Mouse (Mus musculus): ENCODE results near the gene Slc25a10.

Gene Slc25a10

DNA sequence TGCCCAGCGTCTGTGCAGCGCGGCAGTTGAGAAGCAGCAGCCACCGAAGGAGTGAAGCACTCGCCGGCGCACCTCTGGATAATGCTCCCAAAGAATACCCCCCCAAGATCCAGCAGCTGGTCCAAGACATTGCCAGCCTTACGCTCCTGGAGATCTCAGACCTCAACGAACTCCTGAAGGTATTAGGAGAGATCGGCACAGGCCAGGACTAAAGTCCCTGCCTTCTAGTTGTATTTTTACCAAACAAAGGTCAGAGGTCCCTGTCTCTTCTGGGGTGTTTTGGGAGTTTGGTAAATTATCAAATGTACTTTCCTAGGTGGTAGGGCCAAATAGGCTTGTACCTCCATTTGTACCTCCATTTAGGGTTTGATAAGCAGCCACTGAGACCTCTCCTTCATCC lies 6.4 kb upstream of the Slc25a10 start:
- DNase-seq: no peak

DNA sequence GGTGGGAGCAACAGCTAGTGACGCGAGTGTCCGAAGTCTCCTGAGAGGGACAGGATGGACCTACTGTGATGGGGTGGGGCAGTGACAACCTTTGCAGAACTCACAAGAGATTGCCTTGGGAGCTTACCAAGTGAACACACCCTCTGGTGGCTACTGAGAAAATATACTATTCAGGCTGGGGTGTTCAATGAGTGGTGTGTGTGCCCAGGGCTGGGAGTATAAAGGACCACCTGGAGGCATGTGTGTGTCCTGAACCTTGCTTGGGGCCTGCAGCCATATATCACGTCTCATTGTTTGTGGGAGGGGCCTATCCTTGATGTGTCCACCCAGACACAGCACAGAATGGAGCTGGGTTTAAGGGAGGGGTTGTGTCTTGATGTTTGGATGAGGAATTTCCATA lies 3.1 kb upstream of the Slc25a10 start:
- no peak for DNase-seq

DNA sequence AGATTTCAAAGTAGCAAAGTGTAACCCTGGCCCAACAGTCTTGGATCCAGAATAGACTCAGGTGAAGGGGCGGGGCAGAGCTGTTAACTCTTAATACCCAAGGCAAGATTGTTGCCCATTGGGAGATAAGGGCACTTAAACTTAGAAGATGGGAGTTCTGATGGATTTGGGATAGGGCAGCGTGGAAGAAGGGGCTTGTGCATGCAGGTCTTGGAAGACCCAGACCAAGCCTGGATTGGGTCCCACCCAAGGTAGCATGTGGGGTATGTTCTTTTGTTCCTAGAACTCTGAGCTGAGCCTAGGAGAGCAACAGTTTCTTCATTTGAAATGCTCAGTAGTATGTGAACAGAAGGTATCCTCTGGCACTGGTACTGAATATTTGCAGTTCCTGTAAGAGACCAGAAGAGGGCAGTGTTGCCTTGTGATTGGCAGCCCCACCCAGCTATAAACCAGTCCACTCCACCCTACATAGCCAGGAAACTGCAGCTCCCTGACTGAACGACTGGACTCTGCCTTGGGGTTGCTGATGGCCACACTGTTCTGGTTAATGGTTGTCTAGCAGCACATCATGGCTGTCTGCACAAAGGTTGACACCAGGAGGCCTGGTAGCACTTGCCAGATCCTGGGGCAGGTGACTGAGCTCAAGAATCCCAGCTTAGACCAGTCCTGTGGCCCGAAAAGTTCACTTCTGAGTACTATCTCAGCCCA lies 2.4 kb upstream of the Slc25a10 start:
- peak; percentile 74 to 77 for DNase-seq

DNA sequence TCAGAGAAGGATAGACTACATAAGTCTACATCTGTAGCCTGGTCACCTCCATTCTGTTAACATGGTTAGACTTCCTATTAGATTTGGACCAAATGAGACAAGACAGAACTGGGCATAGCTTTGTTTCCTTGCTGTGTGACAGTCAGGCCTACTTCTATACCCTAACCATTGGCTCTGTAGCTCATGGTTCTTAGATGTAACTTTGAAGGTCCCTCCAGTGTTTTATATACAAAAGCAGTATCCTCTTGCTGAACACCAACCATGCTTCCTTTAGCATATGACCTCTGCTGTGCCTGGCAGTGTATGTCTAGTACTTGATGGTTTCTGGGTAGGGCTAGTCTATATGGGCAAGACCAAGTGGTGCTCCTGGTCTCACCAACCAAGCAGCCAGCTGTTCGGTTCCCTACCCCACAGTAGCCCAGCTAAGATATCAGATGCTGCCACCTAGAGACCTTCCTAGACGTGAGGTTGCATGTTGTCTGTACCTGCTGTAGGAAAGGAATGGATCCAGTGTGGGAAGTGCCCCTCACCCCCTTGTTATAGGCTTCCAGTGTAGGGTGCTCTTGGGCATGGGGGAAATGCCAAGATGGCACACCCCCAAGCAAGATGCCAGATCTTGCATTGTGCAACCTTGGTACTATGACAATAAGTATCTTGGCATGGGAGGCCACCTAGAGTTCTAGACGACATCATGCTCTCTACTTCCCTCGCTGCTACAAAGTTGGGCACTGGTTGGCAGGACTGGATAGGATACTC lies 1.2 kb upstream of the Slc25a10 start:
- no peak for DNase-seq

DNA sequence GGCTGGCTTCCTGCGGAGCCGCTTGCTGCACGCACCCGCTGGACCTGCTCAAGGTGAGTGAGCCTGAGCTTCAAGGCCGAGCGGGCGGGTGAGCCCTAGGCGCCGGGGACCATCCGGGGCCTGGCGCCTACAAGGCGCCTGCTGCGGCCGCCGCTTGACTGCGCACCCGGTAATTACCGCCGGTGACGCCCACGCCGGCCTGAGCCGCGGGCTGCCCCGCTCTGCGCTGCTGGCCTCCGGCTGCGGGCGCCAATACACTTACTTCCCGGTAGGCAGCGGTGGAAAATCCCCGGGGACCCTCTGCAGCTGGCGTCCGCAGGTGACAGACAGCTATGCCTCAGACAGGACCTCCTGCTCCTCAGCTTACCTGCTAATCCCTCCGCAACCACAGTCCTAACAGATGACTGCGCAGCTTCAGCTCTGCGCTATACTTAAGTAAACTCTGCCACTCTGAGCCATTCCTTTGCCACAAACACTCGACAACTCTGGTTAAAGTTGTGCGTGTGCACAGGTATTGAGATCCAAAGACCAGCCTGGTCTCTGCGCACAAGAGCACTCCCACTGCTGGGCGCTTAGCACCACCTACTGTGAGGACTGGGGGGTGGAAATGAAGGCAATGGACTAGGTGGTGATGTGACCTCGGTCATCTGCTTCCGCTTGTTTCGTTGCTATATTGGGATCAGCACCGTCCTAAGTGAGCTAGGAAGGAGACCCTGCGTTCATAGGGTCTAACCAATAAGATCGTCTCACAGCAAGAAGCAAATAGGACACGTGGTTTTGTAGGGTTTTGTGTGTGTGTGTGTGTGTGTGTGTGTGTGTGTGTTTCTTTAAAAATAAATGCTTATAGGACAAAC lies 611 bp downstream of the Slc25a10 start:
- no peak for DNase-seq

DNA sequence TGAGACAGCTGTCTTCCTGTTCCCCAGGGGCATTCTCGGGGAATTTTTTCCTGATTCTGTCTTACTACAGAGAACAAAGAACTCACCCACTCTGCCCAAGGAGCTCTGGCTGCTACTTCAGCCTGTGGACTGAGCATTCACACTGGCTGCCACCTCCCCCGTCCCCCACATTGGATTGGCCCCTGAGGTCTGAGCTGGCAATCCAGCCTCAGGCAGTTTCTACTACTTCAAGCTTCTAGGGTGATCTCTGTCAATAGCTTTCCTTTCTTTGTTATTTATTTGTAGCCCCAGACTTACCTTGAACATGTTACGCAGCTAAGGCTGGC lies 1.2 kb downstream of the Slc25a10 start:
- no peak for DNase-seq

DNA sequence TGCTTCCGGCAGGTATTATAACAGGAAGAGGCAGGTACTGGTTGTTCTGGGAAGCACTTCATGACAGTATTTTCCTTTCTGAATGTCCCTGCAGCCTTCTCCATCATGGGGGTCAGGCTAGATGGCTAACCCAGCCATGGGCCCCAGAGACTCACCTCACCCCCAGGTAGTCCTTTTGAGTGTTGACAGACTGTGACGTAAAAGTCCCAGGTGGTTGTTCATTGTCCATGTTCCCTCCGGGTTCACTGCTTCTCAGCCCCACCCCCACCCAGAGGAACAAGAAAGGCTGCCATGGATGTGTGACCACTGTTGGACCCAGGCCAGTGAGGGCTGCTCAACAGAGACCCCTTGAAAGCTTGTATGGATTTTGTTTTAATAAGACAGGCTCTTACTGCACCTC lies 1.7 kb downstream of the Slc25a10 start:
- no peak for DNase-seq

DNA sequence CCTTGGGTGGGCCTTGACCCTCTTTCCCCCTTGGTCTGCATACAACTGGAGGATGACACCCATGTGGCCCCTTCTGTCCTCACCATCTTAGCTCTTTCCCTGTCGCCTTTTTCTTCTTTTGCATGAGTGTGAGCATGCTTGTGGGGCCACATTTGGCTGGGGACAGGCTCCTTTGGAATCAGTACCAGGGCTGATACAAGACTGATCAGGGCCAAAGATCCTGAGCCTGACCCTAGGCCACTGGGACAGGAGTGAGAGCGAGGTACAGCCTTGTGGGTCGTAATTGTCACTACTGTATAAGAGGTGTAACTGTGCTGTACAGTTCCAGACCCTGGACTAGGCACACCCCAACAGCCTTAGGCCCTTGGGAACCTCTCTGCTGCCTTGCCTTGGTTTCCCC lies 2.3 kb downstream of the Slc25a10 start:
- DNase-seq: no peak

DNA sequence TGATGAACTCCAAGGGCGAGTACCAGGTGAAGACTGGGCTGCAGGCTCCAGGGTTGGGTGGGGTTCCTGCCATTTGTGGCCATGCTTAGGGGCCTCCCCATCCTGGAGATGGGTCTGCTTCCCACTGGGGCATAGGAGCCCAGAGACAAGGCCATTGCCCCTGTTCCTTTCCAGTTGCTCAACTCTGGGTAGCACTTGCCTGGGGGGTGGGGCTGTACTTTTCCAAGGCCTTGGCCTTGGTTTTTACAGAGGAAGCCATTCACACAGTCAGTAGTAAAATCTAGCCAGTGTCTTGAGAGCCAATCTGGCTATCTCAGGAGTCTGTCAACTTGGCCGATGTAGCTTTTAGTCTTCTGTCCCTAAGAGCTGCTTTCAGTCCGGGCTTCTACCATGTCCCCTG lies 5.8 kb downstream of the Slc25a10 start:
- no peak for DNase-seq

DNA sequence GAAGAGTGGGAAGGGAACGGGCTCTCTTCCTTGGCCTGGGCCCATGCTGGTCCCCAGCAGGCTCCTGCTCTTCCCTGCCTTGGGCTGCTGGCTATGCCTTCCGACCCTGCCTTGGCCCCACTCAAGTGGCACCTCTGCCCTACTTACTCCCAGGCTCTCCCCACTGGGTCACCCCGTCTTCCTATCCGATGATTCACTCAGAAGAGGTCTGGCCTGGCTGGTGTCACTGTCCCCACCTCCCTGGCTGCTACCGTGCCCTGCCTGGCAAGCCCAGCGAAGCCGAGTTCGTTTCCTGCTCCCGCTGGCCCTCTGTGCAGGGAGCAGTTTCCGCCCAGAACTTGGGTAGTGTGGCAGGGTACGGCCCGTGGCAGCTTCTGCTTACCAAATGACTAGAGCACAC lies 6.6 kb downstream of the Slc25a10 start:
- no peak for DNase-seq

DNA sequence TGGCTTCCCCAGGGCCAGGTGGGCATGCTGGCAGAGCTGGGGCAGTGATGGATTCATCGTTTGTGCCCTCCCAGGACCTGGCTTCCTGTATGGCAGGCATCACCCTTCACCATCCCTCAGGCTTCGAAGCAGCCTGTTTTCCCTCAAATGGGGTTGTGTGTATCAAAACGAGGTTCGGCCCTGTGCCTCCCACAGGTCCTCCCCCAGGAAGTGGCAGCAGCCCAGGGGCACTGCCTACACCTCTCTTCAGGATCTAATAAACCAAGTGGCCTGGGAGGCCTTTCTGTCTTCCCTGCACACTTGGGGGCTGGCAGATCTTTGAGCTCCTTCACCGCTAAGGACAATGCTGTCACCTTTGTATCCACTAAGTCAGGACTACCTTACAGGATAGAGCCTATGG lies 7.3 kb downstream of the Slc25a10 start:
- no peak for DNase-seq

DNA sequence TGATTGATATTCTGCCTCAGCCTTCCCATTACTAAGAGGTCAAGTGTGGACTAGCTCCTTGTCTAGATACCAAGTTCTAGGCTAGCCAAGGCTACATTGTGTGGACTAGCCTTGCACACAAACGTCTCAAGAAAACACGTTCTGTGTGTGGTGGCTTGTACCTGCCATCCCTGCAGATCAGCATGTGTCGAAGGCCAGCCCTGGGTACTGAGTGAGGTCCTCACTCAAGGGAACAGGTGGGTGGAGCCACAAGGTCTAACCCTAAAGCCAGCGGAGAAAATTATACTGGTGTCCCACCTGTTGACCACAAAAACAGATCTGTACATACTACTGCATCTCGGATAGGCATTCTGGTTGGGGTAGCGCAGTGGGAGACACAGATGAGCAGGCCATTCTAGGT lies 8.3 kb downstream of the Slc25a10 start:
- no peak for DNase-seq

DNA sequence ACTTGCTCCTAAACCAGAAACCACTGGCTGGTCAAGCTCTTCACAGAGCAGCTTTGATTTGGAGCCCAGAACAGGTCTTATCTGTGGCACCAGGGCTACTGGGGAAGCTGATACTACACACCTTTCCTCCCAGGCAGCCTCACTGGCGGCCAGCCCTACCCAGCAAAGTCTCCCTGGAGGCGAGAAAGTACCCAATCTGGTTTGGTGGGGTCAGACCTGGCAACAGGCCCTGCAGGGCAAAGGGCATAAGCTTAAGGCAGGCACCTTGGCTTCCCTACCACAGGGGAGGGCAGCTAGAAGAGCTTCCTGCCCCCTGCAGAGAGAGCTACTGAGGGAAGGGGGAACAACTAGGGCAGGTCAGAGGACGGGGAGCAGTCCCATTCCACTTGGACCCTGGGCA lies 8.7 kb downstream of the Slc25a10 start:
- DNase-seq: no peak

DNA sequence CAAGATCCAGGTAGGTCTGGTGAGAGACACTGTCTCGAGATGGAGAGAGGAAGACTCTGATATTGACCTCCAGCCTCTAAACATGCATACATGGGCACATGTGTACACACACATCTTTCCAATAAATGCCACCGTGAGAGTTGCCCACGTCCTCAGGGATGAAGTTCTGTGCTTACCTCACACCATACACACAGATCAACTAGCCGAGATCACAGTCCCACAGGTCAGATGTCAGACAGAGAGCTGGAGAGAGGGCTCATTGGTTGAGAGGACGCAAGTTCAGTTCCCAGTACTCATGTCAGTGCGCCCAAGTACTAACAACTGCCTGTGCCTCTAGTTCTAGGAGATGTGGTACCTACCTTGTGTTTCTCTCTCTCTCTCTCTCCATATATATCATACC lies 9.4 kb downstream of the Slc25a10 start:
- DNase-seq: no peak

DNA sequence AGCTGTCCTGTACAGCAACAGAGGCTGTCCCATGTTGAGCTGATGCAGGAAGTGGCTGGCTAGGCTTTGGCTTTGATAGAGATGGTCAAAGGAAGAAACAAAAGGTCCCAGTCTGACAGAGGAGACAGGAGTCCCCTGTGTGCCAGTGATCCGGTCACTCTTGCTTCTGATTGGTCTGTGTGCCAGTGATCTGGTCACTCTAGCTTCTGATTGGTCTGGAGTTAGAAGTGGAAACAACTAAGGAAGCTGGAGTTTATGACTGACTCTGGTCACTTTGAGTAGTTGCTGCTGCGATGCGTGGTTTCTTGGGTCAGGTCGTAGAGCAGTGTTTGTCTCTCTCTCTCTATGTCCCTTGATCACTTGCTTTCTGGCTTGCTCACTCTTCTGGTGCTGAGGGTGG lies 10.1 kb downstream of the Slc25a10 start:
- no peak for DNase-seq

DNA sequence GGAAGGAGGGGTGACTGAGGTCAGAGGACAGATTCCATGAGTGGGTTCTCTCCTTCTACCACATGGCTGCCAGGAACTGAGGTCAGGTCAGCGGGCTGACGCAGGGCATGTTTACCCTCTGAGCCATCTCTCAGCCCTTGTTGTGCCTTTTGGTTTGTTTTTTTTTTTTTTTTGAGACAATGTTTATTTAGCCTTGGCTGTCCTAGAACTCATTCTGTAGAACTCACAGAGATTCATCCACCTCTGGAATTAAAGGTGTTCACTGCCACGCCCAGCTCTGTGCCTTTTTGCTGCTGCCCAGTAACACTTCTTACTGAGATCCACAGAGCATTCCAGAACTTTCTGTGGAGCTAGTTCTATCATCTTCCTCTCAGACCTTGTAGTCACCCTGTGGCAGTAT lies 14.0 kb downstream of the Slc25a10 start:
- DNase-seq: no peak

DNA sequence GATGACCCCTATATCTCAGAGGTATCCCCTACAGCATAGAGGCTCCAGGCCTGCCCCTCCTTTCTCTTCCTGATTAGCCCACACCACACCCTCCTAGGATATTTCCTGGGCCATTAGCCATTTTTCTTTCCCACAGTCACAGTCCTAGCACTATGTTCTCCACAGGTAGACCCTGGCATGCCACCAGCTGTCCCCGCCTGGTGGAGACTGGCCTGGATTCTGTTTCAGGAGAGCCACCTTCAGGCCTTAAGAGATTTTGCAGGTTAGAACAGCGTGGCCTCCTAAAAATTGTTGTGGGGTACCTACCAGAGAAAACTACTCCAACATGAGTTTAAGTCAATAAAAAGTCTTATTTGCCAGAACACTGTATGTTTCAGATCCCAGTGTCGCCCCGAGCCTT lies 15.3 kb downstream of the Slc25a10 start:
- DNase-seq: peak; percentile 62 to 82

DNA sequence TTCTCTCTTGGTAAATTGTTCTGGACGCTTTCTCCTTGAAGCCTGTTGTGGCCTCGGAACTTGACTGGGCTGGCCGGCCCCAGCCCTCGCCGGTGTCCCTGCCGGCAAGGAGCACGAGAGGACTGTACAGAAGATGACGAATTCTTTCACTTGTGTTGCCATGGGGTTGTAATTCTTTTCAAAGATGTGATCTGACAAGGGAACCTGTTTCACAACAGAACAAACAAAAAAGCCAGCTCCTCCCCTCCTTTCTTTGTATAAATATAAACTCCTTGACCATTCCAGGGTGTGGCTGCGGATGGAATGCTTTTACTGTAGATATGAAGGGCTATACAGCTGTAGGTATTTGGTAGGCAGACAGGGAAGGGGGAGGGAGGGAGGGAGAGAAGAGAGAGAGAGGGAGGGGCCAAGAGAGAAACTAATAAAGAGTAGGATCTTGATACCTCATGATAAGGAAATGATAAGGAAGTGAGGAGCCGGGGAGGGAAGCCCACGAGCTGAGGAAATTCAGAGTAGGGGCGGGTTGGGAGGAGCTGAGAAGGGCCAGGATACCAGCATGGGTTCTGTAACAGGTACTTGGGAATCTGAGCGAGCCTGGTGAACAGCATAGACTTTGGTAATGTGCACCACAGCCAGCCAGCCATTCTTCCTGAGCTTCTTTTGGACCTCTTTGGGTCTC lies 16.1 kb downstream of the Slc25a10 start:
- DNase-seq: no peak

DNA sequence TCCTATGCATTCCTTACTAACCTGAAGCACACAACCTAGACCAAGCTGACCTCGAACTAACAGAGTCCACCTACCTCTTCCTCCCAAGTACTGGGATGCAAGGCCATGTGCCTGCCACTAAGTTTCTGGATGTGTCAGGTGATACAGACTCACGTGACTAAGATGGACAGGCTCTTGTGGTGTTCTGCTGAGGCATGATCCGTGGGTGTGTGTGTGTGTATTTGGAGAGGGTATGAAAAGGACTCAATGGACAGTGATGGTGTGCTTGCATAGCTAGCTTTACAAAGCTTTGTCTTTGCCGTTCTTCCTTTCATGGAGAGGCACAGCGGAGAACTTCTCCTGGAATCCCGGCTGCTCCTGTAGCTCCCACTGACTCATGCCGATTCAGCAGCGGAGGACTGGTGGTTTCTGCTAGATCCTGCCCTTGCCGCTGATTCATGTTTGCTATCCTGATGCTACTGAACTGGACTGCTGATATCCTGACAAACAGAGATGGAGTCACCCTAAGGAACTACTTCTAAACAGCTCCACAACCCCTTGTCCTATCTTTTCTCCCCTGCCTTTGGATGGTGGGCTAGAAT lies 16.7 kb downstream of the Slc25a10 start:
- DNase-seq: no peak

DNA sequence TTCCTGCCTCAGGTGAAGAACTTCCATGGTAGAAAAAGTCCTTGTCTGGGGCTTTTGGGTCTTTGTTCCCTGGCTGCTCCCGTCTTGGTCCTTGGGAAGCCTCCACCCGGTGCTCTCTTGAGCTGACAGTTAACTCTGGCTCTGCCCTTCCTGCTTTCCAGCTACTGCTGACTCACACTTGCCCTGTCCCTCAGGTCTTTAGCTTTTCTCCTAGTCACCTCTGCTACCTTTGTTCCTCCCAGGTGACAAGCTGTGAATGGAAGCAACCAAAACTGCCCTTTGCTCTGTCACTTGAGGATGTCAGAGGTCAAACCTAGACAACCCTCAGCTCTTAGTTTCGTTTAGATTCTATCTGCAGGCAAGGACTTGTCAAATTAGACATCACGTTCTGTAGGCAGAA lies 18.3 kb downstream of the Slc25a10 start:
- DNase-seq: no peak

DNA sequence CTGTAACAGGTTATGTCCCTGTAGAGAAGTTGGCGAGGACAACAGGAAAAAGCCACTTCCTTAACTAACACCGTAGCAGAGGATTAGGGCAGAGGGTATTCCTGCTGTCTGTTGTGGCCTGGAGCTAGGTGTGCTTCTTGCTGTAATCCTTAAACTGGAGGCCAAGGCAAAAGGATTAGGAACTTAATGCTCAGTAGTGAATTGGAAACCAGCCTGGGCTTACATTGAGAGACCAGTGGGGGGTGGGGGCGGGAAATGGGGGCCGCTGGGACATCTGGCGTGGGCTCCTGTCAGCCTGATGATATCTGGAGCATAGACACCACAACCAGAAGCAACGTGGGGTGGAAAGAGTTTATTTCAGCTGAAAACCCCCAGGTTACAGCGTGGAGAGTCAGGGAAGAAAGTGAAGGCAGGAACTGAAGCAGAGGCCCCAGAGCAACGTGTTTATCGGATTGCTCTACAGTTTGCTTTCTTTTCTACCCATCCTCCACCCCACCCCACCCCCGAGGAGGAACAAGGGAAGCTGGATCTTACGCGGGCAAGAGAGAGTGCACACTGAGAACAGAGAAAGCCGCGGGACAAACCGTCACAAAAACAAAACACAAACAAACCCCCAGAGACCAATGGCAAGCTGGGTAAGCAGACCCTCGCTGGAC lies 18.9 kb downstream of the Slc25a10 start:
- DNase-seq: no peak

DNA sequence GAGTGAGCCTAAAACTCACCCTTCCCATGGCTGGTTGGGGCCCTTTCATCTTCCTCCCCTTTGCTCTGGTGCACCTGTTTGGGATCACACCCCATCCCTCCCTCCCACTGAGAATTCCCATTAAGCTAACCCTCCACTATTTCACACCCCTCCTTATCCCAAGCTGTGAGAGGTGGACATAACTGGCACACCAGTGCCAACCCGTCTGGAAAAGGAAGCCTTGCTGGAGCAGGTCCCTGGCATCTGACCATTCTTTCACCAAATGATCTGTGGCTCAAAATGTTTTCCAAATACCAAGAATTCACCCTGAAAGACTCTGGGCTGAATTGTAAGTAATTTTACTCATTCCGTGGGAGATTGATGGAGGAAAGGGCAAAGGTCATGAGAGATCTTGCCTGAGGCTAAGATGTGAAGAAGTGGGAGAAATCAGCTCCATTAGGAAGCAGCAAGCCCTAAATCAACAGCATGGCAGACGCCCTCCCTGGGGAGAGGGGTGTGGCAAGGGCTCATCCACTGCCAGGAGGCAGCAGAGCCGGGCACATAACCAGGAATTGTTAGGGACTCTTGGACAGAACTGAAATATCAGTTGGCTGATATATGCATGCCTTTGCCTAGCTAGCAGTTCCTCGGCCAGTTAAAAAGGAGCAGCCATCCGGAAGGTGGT lies 21.3 kb downstream of the Slc25a10 start:
- peak; percentile 75 to 82 for DNase-seq

All from cerebellum, postnatal 25 days (tissue).